Mouse (Mus musculus) embryonic stem cell, embryonic (primary cell): ENCODE results near the gene Kxd1.

ENCODE experiments used
- CTCF ChIA-PET, 4 experiments: fragments of 300-600 bp in 2 of 4; fragments of 350-600 bp in 2 of 4; sonication (Branson Sonifier 250); formaldehyde crosslinking; loops; one replicate each; lab custom pipeline; 2022; ENCODE audit warnings: inconsistent platforms in 2 of 4; lab: Charles Lee
- POLR2A ChIA-PET, 4 experiments: fragments of 300-600 bp in 2 of 4; fragments of 350-600 bp in 2 of 4; sonication (Branson Sonifier 250); formaldehyde crosslinking; loops; one replicate each; lab custom pipeline; 2022; ENCODE audit warnings: antibody characterized with exemption in 4 of 4, inconsistent platforms in 1 of 4; lab: Charles Lee

The Kxd1 gene

DNA sequence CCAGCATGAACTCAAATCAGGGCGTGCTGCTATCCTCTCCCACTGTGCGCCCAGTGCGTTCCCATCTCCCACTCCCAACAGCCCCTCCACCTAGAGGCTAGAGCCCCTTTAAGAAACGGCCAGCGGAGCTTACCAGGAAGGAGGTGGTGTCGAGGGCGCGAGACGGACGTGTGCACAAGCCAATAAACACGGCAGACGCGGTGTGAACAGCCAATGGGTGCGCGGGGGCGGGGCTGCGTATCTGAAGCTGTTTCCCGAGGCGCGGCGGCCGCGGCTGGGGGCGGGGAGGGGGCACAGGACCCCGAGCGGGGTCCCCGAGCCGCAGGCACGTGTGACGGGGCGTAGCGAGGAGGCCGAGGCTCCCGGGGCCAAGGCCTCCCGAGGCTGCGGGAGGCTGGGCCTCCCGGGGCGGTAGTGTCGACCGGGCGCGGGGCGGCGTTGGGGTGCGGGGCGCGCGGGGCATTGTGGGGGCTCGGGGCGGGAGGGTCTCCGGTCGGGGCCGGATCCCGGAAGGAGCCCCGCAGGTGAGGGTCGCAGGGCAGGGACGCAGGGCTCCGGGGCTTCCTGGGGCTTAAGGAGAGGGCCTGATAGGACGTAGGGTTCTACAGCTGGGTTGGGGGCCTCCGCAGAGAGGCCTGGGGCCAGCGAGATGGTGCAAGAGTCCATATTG is at the start of gene Kxd1, which contains the start of gene Fkbp8:
Kxd1 (minus strand) TSS at position 445 of the 670 bp plus-strand sequence.
Fkbp8 (plus strand) TSS at position 213 of the 670 bp plus-strand sequence.
- ChIA-PET CTCF (interaction anchor here (0.5 to 5.9 kb wide), 24 partner anchors 9 to 353 kb away, joined by 3 to 32 read pairs (median 4); partner anchors contain the start of genes Rex1bd (in 3 of the 4), Ell (in 2 of the 4), Cers1 (in 1 of the 4) and Ssbp4 (in 1 of the 4)), POLR2A (interaction anchor here (0.6 to 33.4 kb wide), 93 partner anchors 0 to 1659 kb away, joined by 3 to 844 read pairs (median 4); partner anchors contain the start of genes Ell (in 4 of the 4), Rex1bd (in 4 of the 4), Uba52 (in 4 of the 4) and Jund (in 3 of the 4))

DNA sequence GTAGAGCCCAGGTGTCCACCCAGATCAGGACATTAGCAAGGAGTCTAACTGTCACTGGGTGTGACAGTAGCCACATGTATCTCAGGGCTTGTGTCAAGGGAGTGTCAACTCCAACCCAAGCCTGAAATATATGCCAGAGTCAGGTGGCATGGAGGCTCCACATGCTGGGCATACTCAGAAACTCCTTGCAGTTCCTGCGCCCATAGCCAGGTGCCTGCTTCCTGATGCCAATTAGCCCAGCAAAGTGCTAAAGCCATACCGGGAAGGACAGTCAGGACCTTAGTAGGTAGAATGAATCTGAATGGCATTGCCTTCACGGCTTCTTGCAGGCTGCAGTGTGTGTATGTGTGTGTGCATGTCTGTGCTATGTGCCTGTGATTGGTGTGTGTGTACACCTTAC is 49.5 kb upstream of the Kxd1 start:
- ChIA-PET CTCF (interaction anchor here in 2 of 4 experiments (1.0 to 1.1 kb wide), 2 partner anchors 17 kb away, joined by 3 read pairs; no protein-coding TSS in a partner anchor), POLR2A (interaction anchor here in 2 of 4 experiments (1.0 to 1.5 kb wide), 3 partner anchors 12 to 21 kb away, joined by 3 to 4 read pairs (median 3); no protein-coding TSS in a partner anchor)

DNA sequence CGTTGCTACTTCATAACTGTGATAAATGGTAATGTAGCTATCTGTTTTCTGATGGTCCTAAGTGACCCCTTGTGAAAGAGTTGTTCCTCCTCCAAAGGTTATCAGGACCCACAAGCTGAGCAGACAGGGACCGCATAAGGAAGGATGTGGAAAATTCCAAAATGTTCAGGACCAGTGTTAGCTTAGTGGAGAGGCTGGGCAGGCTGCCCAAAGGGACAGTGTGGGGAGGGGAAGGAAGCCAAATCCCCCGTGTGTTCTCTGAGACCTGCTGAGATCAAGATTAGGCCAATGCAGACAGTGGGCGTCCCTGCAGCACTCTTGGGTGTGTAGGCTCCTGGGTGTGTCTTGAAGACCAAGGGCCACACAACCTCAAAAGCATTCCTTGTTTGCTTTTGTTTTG is 47.2 kb upstream of the Kxd1 start:
- ChIA-PET POLR2A (interaction anchor here in 2 of 4 experiments (0.8 to 2.1 kb wide), 10 partner anchors 15 to 222 kb away, joined by 3 to 6 read pairs (median 3); partner anchors contain the start of genes Ell (in 2 of the 2), Fkbp8 (in 1 of the 2), Kxd1 (in 1 of the 2) and Upf1 (in 1 of the 2)), CTCF (interaction anchor here in 2 of 4 experiments (0.6 to 0.7 kb wide), 2 partner anchors 200 to 962 kb away, joined by 4 read pairs; no protein-coding TSS in a partner anchor)

DNA sequence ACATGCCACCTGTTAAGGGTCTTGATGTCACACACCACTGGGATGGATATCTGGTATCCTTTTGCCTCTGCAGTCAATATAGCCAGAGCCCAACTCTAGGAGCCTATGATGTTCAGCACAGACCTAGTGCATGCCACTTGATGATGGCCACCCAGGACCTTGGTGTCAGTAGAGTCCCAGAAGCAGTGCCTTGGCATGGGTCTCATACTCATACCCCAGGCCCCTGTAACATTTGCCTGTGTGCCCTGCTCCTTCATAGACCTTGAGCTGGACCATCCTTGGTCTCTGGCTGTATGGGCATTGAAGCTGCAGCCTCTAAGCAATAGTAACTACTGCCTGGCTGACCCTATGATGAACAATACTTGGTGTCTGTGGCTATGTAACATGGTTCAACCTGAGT is 46.5 kb upstream of the Kxd1 start:
- CTCF ChIA-PET = no interaction called here
- POLR2A ChIA-PET = interaction anchor here in 2 of 4 experiments (0.7 to 2.1 kb wide), 10 partner anchors 15 to 1630 kb away, joined by 3 to 6 read pairs (median 3); partner anchors contain the start of genes Ell (in 2 of the 2), Fkbp8 (in 1 of the 2), Kxd1 (in 1 of the 2) and Upf1 (in 1 of the 2)

DNA sequence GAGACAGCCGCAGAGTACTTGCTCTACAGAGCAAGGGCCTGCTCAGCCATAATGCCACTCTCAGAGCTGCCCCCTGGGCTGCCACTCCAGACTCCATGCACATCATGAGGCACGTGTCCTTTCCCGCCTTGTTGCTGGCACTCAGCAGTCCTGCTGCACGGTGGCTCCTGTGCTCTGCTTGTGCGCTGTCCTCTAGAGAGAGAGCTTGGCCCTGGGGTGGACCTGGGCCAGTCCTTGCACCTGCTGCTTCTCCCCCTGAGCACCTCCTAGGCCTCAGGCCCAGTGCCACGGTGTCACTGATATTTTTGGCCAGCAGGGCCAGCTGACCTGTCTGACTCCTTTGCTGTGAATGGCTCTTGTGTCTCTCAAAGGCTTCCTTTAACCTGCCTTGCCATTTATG is 43.2 kb upstream of the Kxd1 start:
- ChIA-PET POLR2A (interaction anchor here in 3 of 4 experiments (0.5 to 1.8 kb wide), 12 partner anchors 8 to 924 kb away, joined by 3 to 7 read pairs (median 4); partner anchors contain the start of genes Ell (in 2 of the 3), Kxd1 (in 2 of the 3) and Fkbp8 (in 1 of the 3)), CTCF (interaction anchor here in 2 of 4 experiments (0.6 to 2.7 kb wide), 5 partner anchors 11 to 21 kb away, joined by 3 to 17 read pairs (median 3); no protein-coding TSS in a partner anchor)

DNA sequence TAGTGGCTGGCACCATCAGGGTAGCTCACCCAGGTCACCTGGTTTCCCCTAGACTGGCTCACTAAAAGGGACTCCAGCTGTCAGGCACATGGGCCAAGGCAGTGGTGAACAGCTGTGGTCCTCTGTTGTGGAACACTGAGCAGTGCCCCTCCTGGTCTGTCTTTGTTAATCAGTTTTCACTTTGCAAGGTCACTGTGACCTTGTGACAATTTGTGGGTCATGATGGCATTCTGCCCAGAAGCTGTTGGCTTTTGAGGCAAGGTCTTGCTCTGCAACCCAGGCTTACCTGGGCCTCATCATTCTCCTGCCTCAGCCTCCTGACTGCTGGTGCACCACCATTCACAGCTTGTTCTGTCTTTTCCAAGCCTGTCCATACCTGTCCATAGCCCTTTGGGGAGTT is 42.6 kb upstream of the Kxd1 start:
- CTCF ChIA-PET = interaction anchor here (0.5 to 2.7 kb wide), 7 partner anchors 11 to 28 kb away, joined by 3 to 17 read pairs (median 3); no protein-coding TSS in a partner anchor
- POLR2A ChIA-PET = interaction anchor here in 2 of 4 experiments (0.6 to 1.8 kb wide), 14 partner anchors 9 to 156 kb away, joined by 3 to 7 read pairs (median 3); partner anchors contain the start of genes Ell (in 2 of the 2), Kxd1 (in 2 of the 2) and Fkbp8 (in 1 of the 2)

DNA sequence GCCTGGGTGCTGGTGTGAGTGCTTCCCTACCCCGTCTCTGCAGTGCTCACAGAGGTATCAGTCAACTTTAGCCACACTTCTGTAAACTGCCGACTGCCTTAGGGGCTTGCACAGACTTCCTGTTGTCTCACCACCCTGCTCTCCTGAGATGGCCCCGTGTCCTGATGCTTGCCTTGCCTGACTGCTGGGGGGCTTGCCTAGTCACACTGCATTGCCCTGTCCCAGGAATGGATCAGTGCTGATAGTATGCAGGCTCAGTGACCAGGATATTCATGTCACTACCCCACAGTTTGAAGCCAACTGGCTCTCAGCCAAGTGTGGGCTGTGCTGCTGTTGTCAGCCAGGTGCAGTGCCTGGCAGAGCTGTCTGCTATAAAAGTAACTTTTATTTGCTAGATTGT is 37.8 kb upstream of the Kxd1 start:
- ChIA-PET POLR2A (interaction anchor here in 2 of 4 experiments (0.7 to 1.4 kb wide), 3 partner anchors 38 to 94 kb away, joined by 3 to 5 read pairs (median 3); partner anchors contain the start of genes Fkbp8 (in 1 of the 2) and Kxd1 (in 1 of the 2)), CTCF (interaction anchor here in 2 of 4 experiments (0.5 to 1.4 kb wide), 2 partner anchors 10 to 201 kb away, joined by 4 to 9 read pairs; no protein-coding TSS in a partner anchor)

DNA sequence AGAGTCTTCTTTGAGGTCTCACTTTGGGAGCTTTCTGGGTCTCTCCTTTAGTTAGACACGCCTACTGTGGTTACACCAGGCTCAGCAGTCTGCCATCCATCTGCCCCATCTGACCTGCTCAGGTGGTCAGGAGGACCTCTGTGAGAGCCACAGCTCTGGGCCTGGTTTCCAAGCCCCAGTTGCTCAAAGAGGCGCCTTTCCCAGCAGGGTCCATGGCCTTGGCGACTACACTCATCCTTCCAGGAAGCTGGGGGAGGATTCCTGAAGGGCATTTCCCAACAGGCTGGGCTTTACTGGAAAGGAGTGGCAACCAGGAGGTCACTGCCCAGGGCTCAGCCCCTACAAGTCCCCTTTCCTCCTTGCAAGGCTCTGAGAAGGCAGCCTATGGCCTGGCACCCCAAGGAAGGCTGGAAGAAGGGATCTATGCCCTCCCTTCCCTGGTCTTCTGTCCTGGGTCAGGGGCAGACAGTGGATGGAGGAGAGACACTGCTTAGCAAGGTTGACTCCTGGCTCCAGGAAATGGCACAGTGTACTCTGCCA is 37.0 kb upstream of the Kxd1 start:
- CTCF ChIA-PET = interaction anchor here in 1 of 4 experiments (0.7 kb wide), 1 partner anchor 45 kb away, joined by 3 read pairs; no protein-coding TSS in a partner anchor

DNA sequence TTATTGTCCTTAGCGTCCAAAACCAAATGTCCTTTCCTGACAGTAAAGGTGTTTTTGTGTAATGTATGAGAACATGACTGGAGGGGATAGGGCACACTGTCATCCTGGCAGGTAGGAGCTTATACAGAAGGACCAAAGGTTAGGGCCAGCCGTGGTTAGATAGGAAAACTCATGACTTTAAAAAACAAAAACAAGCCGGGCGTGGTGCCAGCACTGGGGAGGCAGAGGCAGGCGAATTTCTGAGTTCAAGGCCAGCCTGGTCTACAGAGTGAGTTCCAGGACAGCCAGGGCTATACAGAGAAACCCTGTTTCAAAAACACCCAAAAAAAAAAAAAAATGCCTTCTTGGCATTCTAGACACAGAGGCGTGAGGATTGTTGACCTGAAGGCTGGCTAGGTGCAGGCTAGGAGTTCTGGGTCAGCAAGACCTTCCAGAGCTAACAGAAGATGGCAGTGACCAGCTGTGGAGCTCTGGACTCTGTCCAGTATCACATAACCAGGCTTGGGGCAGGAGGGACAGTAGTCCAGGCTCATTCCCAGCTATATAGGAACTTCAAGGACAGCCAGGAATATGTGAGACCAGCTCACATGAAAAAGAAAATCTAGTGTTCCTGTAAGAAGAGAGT is 36.1 kb upstream of the Kxd1 start:
- CTCF ChIA-PET = no interaction called here
- POLR2A ChIA-PET = interaction anchor here (0.6 to 1.7 kb wide), 13 partner anchors 16 to 168 kb away, joined by 3 to 7 read pairs (median 3); partner anchors contain the start of genes Ell (in 1 of the 4), Jund (in 1 of the 4), Lsm4 (in 1 of the 4) and Rex1bd (in 1 of the 4)

More for the DNA sequence above, 37.0 kb upstream of the Kxd1 start:
- POLR2A ChIA-PET = interaction anchor here in 3 of 4 experiments (0.6 to 1.6 kb wide), 7 partner anchors 9 to 134 kb away, joined by 3 to 6 read pairs (median 3); partner anchors contain the start of genes Ell (in 1 of the 3) and Jund (in 1 of the 3)

DNA sequence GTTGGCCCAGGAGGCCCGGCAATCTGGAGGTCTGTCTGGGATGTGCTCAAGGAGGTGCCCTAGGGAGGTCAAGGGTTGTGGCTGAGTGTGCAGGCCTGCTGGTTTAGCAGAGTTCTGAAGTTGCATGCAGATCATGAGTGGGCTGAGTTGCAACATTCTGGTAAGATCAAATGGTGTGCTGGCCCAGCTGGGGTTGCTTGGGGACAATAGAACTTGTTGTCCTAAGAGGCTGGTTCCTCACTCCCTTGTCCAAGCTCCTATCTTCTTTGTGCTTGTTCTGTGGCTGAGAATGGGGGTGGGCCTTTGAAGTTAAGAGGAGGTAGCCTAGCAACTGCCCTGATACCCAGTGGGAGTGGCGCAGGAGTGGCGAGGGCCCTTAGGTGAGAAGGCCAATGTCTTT is 35.0 kb upstream of the Kxd1 start:
- POLR2A ChIA-PET = interaction anchor here in 2 of 4 experiments (1.0 to 1.7 kb wide), 4 partner anchors 17 to 110 kb away, joined by 3 read pairs; partner anchors contain the start of gene Lsm4 (in 1 of the 2)
- CTCF ChIA-PET = interaction anchor here in 2 of 4 experiments (0.6 kb wide), 2 partner anchors 116 to 335 kb away, joined by 3 read pairs; partner anchors contain the start of gene Rpl18a (in 1 of the 2)

DNA sequence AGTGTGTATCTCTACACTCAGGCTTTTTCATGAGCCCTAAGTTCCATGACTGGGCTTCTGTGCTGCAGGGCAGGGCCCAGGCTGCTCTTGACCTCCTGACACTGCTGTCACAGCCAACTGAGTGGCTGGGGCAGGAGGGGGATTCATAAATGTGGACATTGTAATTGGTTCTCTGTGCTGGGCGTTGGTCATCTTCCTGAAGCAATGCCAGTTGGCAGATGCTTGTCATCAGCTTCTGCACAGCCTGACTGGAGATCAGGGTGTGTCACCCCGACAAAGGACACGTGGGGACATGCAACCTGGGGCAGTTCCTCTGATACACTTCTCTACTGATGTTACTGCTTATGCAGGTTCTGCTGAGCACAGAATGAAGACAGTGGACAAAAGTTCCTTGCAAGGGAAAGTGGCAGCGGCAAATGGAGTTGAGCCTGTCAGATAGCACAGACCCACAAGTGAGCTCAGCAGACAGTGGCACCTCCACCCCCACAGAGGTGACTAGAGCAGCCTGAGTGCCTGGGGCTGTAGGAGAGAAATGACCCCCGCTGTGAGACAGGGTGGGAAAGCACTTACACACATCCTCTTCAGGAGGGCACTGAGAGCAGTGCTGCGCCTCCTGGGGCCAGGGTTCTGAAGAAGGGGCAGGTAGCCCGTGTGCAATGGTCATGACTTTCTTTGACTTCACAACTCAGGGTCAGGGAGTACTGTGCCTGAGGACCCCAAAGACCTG is 34.2 kb upstream of the Kxd1 start:
- CTCF ChIA-PET = interaction anchor here in 1 of 4 experiments (1.0 kb wide), 1 partner anchor 49 kb away, joined by 3 read pairs; no protein-coding TSS in a partner anchor
- POLR2A ChIA-PET = interaction anchor here in 1 of 4 experiments (1.2 to 1.9 kb wide), 3 partner anchors 9 to 136 kb away, joined by 3 to 6 read pairs (median 4); partner anchors contain the start of gene Jund

DNA sequence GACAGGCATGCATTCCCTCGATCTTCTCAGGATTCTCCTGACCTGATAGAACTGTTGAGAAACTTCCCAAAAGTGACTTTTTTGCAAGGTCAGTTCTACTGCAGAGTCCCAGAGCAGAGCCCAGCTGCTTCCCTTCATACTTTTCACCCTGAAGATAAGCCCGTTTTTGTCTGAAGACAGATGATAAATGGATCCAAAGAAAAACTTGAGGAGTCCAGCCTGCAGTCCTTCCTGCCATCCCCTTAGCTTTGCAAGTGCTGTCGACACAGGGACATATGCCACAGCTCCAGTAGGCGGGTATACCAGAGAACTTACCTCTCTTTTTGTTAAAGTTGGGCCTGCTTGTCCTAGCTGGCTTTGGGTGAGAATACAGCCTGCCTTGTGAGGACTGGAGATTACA is 33.6 kb upstream of the Kxd1 start:
- POLR2A ChIA-PET = interaction anchor here in 3 of 4 experiments (0.5 to 2.3 kb wide), 12 partner anchors 9 to 278 kb away, joined by 3 to 10 read pairs (median 4); partner anchors contain the start of genes Ell (in 2 of the 3), Arrdc2 (in 1 of the 3) and Jund (in 1 of the 3)
- CTCF ChIA-PET = interaction anchor here in 3 of 4 experiments (0.6 to 3.3 kb wide), 8 partner anchors 9 to 972 kb away, joined by 3 to 17 read pairs (median 3); no protein-coding TSS in a partner anchor

DNA sequence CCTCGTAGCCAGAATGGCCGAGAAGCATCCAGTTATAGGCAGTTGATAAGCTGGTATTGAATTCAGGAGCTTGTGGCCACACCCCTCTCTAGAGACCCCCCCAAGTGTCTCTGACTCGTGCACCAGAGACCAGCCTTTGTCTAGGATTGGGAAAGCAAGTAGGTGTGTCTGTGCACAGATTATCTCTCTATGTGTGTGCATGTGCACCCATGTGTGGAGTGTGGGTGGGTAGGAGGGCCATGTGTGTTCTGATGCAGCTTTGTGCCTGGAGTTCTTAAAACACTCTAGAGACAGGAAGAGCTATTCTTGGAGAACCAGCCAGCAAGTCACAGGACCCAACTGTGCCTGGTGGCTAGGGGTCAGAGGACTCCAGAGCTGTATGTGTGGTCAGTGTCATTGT is 32.8 kb upstream of the Kxd1 start:
- ChIA-PET POLR2A (interaction anchor here (0.5 to 2.3 kb wide), 25 partner anchors 10 to 291 kb away, joined by 3 to 10 read pairs (median 3); partner anchors contain the start of genes Ell (in 2 of the 4), Arrdc2 (in 1 of the 4), Fkbp8 (in 1 of the 4) and Jund (in 1 of the 4)), CTCF (interaction anchor here in 3 of 4 experiments (0.6 to 3.3 kb wide), 15 partner anchors 9 to 217 kb away, joined by 3 to 17 read pairs (median 4); partner anchors contain the start of gene Ell (in 1 of the 3))

DNA sequence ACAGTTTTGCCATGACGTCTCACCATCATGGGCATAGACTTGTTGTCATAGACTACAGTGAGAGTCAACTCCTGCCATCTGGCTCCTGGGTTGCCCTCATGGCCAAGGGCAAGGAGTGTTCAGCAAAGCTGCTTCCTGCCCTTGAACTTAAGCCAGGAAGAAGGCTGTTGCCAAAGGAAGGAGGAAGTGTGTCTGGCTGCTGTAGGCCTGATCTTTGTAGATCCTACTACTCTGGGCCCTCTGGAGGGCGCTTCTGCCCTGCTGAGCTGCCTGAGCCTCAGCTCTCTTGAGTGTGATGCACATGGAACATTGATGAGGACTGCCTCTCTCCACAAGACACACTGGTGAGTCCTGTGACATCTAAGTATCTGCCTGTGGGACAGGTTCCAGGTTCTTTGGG is 32.3 kb upstream of the Kxd1 start:
- POLR2A ChIA-PET = interaction anchor here in 3 of 4 experiments (0.5 to 2.3 kb wide), 22 partner anchors 9 to 291 kb away, joined by 3 to 10 read pairs (median 4); partner anchors contain the start of genes Ell (in 2 of the 3), Arrdc2 (in 1 of the 3), Fkbp8 (in 1 of the 3) and Jund (in 1 of the 3)
- CTCF ChIA-PET = interaction anchor here in 3 of 4 experiments (0.6 to 3.3 kb wide), 18 partner anchors 9 to 216 kb away, joined by 3 to 17 read pairs (median 4); partner anchors contain the start of gene Ell (in 1 of the 3)

DNA sequence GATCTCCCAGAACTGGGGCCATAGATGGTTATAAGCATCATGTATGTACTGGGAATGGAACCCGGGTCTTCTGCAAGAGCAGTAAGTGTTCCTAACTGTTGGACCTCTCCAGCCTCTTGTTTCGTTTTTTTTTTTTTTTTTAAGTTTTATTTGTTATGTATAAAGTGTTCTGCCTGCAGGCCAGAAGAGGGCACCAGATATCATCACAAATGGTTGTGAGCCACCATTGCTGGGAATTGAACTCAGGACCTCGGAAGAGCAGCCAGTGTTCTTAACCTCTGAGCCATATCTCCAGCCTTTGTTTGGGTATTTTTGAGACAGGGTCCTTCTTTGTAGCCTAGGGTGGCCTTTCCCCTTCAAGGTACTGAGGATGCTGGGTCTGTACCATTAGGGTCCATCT is 31.2 kb upstream of the Kxd1 start:
- ChIA-PET CTCF (interaction anchor here (0.5 to 3.3 kb wide), 21 partner anchors 9 to 1011 kb away, joined by 3 to 17 read pairs (median 4); partner anchors contain the start of genes Ell (in 1 of the 4) and Gm3336 (in 1 of the 4)), POLR2A (interaction anchor here in 3 of 4 experiments (0.5 to 2.1 kb wide), 11 partner anchors 16 to 420 kb away, joined by 3 to 5 read pairs (median 4); partner anchors contain the start of genes Rex1bd (in 2 of the 3), Arrdc2 (in 1 of the 3), Fkbp8 (in 1 of the 3) and Jund (in 1 of the 3))
